Mouse (Mus musculus) R1 (cell line): Measurements from ENCODE around the gene Nrp2.

Experiments
- DNase-seq: peaks from one replicate; pipeline ENCODE4 v3.0.0-alpha.2; 2018; ENCODE audit warnings: low read depth, low spot score

Gene Nrp2

DNA sequence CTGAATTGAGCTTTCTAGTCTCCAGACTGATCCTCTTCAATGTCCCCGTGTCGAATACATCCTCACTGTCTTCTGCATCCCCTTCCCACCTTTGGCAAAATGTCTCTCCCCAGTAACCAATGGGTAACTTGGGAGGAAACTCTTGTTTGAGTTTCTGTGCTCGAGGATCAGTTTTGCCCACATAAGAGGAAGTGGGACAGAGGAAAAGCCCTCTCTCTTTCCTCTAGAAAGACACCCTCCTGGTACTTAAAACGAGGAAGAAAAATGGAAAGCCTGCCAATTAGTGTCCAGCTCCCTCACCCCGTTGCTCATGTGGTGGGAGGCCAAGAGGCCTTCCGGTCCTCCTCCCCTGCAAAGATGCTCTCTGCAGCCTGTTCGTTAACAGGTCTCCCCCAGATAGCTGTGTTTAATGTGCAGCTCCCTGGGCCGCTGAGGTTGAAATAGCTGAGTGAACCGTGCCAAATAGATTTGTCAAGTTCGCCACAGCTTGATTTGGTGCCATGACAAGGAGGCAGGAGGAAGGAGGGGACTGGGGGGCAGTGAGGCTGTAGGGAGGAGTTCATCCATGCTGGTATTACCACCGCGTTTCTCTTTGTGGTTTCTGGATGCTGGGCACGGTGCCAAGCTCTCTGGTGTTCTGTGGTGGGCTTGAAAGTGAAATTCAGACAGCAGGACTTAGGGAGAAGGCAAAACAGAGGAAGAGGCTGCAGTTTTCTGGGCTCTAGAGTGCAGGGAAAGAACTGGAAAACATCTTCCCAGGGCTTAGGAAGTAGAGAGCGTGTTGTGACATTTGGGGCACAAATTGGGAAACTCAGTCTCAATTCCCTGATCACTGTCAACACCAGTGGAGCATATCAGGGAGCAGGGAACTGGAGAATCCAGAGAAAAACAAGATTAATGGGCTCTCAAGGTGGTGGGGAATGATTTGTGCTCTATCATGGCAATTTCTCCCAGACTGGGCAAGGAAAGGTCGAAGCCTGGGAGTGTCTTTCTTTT lies 48.2 kb downstream of the Nrp2 start:
- DNase-seq, result no peak

- DNase-seq, result no peak
Measured at GRCm38 (mm10) chr1:62752055-62752454, 49.0 kb downstream of the Nrp2 start.

GRCm38 (mm10) chr1:62752661-62753333 lies 49.7 kb downstream of the Nrp2 start:
- DNase-seq, result no peak

DNA sequence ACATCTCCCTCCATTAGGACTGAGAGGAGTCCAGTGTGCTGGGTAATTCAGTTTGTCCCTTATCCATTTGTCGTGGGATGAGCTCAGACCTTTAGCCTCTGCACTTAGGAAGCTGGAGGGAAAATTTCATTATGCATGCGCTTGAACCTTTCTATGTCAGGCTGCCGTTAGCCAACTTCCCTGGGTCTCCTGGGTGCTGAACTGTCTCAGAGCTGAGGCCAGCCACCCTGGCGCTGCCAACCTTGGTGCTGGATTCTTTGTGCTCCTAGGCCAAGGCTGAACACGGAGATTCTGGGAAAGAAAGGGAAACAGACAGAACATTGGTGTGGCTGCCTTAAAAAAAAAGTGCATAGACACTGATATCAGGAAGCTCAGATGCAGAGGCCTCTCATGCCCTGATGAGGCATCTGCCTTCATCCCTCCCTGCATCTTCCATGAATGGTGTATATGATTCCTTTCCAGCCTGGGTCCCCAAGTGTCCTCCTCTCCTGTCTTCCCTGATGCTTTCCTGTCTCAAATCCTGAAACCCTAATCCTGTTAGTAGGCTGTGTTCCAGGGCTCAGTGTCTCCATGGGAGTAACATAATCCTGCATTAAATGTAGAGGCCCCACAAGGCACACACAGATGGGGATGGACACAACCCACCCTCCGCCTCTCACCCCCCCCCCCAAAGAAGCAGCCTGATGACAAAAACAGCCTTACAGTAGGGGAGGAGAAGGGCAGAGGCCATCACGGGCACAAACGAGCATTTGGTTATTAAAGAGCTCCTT lies 51.2 kb downstream of the Nrp2 start:
- DNase-seq, result no peak

- no peak for DNase-seq
Measured at GRCm38 (mm10) chr1:62760086-62760485, 57.0 kb downstream of the Nrp2 start.

GRCm38 (mm10) chr1:62760565-62760964 lies 57.5 kb downstream of the Nrp2 start:
- no peak for DNase-seq

DNA sequence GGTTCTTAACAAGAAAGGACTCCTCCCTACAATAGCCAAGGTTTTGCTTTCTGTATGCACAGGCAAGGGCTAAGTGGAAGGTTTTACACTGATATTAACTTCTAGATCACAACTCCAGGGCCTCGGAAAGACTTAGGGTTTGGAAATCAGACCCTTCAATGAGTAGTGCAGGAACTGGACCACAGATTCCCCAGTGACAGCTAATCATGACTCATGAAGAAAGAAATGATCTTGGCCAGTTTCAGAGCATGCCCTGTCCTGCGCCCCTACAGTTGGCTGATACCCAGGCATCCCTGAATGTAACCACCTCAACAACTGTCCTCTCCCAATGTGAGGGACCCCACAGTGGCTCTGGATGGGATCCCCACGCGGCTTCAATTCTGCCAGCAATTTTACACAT lies 60.7 kb downstream of the Nrp2 start:
- DNase-seq, result no peak

DNA sequence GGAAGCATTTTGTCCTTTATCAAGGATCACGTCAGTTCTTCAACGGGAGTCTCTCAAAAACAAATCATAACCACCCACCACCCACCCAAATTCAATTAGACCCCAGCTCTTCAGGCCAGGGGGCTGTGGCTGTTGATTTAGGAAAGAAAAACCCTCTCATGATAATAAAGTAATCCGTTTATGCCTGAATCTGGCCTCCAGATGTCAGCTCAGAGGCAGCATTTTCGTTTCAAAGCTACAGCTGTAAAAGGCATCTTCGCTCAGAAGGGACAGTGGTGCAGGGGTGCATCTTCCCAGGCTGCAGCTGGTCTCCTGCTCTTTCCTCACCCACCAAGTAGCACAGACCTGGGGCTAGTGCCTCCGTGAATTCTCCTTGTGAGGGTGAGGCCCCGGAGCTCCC lies 62.1 kb downstream of the Nrp2 start:
- DNase-seq, result no peak

DNA sequence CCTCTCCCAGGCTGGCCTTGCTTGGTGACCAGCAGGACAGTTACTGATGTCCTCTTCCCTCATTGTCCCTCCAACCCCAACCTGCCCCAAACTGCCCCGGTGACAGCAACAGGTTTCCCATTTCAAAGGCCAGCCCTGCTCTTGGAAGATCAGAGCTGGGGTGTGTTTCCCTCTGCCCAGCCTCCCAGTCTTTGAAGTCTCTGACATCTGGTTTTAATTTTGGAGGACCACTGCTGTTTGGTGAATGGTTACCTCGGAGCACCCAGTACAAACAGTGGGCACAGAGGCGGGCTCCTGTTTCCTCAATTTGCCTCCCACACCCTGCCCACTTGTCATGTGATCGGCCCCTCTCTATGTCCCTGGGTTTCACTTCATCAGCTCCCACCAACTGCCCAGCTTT lies 63.7 kb downstream of the Nrp2 start:
- DNase-seq, result no peak

- peak; percentile 98 for DNase-seq
Measured at GRCm38 (mm10) chr1:62767611-62768010, 64.5 kb downstream of the Nrp2 start.

DNA sequence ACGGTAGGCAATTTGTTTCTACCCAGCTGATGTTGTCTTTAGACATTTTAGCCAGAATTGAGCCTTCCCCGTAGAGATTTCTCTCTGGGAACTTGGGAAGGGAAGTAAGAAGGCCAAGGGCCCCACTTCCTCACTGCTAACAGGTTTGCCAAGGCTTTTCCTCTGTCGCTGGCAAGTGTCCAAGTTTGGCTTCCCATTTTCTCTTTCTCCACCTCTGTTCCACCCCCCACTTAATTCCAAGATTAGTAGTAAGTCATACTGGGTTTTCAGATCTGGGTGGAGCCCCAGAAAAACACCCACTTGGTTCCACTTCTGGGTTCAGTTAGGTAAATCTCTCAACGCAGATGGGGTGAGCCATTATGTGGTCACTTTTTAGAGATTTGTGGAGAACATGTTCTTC lies 67.5 kb downstream of the Nrp2 start:
- peak; percentile 21 for DNase-seq

DNA sequence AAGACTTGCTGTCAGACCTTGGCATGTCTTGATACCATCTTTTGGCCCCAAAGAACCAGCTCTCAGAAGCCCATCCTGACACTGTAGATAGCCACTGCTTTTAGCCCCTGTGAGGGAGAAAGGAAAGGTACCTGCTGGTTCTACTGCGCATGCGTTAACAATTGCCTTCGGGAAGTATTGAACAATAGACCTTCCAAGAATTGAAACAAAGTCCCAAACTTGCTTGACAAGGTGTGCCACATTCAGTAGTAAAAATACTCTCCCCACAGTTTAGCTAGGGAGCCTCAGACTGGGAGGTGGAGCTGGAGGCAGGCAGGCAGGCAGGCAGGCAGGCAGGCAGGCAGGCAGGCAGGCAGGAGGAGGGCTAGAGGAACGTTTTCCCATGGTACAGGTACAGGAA lies 69.3 kb downstream of the Nrp2 start:
- DNase-seq, result peak; percentile 89

DNA sequence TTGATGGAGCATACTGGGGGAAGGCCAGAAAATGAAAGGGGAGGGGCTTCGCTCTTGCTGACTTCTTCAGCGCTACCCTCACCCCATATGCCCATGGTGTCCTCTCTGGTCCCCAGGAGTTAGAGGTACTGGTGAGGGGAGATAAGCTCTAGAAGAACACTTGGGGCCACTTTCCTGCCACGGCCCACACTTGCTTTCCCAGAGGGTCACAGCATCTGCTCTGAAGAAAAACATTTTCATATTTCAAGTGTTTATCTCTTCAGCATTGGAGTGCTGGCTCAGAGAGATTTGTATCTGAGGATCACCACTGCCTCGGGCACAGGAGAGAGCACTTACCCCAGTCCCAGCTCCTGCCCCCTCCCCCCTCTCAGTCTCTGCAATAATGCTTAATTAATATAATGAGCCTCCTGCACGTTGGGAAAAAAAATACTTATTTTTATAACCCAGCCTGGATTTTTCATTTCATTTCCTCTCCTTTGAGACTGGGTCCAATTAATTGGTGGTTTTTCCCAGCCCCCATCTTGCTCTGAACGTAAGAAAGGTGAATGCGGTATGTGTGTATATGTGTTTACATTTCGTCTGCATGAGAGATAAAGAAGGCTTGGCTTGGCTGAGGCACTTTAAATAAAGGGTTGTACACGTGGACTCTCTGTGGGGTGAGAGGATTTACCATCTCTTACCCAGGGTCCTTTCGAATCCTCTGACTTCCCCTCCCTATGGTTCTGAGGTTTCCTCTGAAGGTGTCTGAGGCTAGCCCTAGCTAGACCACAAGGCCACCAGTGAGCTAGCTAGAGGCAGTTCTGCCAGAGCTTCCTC lies 70.2 kb downstream of the Nrp2 start:
- DNase-seq, result no peak

DNA sequence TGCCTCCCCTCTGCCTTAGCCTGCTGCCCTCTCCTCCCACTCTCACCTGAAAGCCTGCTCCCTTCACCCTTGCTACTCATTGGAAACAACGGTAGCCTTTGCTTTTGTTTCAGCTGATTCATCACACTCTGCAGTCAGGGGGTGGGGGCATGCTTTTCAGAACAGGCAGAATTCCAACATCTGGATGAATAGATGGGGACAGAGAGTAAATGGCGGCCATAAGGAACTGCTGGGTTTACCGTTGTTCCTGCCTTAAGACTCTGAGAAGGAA lies 70.8 kb downstream of the Nrp2 start:
- peak; percentile 62 for DNase-seq

DNA sequence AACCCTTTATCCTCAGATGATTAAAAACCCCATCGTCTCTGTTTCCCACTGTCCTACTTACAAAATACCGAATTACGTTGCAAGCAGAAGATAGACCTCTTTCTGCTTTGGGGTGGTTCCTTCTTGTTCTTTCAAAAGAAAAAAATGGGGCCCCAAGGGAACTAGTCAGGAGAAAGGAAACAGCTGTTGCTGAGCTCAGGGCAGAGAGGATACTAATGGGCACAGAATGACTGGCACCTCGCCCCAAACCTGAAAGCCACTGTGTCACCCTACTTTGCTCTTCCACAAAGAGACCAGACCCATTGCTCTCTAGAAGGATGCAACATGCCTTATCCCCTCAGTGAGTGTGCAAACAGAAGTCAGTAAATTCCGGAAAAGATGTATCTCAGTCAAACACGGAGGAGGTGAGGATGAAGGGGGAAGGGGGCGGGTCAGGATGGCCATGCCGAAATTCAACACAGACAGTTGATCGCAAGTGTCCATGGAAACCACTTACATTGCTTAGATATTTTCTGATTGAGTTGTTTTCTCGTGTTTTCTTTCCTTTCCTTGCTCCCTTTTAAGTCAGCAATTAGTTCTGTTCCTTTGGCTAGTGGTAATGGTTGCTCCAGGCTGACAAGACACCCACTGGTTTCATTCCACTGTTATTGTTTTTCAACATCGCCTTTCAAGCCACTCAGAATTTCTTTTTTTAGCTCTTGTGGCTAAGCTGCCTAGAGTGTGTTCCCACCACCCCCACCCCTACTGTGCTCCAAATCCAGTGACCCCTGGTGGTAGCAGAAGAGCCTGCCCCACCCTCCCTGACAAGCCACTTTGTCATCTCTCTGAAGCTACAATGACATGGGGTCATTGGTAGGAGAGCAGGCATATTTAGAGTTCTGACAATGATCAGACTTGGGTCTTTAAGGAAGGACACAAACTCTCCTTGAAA lies 71.5 kb downstream of the Nrp2 start:
- DNase-seq, result peak; percentile 66

- DNase-seq, result peak; percentile 52
Measured at GRCm38 (mm10) chr1:62777320-62778235, 74.5 kb downstream of the Nrp2 start.

- no peak for DNase-seq
Measured at GRCm38 (mm10) chr1:62778910-62779309, 75.8 kb downstream of the Nrp2 start.

DNA sequence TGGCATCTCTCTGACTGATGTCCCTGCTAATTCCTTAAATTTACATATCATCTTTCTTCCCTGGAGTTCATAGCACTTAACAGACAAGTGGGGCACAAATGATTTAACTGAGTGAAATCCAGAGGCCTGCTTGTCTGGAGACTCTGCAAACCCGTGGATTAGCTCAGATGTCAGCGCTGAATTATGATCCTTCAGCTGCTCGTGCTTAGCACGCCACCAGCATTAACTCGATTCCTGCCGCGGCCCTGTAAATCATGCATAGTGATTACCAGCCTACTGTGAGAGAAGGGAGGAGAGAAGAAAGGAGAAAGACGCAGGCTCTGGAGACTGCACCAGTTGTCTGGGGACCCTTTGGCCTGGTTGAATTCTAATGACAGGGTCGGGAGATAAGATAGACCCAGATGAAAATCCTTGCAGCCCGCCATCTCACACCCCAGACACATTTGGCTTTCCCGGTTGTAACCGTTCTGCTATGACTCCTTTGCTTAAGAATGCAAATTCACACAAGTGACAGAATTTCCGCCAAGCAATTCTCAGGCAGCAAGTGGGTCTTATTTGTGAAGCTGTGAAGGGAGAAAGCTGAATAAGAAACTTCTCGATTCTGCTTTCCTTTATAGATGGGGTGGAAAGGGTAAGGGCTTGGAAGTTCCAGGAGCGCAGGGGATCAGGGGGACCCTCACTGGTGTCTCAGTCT lies 77.1 kb downstream of the Nrp2 start:
- peak; percentile 25 for DNase-seq

DNA sequence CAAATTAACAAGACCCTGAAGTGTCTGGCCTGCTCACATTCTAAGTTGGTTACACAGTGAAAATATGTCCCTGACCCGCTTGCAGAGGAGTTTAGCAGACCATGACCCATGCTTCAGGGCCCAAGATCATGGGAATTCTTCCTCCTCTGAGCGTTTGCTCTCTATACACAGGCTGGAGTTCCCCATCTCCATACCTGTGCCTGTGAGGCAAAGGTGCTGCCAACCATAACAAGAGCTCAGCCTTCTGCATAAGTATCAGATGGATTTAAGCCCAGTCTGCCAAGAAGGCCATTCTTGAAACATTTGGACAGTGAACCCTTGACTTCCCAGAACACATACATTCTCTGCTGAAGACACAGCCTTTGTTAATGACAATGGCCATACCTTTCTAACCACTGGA lies 79.1 kb downstream of the Nrp2 start:
- DNase-seq, result no peak
